Mouse (Mus musculus): Measurements from ENCODE around the gene Cntf.

The Cntf gene

DNA sequence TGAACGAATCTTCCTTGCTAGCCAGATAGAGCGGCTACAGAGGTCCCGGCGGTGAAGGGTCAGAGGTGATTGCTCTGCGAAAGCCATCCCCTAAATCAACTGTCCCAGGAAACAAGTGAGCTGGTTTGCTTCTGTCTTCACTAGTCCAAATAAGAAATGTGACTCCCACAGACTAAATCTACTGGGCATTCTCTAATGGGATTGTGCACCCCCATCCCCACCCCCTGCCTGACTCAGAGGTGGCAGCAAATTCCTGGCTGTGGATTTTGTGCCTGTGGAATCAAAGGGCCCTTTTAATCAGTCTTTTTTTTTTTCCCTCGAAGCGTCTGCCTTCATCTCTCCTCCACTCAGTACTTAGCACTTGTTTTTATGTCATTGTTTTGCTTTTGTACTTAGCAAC lies at the start of gene Cntf:
Gene Cntf (minus strand): TSS at position 325 of the 400 bp plus-strand sequence.
- in situ Hi-C loops (cut with MboI, MseI), result no loop called here

DNA sequence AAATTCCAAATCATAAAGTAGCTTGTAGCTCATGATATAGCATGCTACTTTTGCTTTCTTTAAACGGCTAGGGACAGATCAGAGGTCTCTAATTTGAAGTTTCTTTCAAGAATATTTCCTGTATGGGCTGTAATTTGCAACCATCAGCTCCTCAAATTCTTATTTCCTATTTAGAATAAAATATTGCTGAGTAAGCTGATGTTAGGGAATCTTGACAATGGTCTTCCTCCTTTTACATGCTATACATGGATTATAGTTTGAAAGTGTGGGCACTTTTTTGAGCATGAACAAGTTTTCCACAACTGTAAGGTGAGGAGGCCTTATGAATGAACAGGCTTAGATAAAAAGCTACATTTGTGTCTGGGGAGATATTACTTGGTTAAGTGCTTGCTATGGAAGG lies 48.5 kb upstream of the Cntf start:
- in situ Hi-C loops (cut with MboI, MseI), result loop anchor here (25.0 kb wide), 1 partner anchor 802 kb away; no protein-coding TSS in a partner anchor

DNA sequence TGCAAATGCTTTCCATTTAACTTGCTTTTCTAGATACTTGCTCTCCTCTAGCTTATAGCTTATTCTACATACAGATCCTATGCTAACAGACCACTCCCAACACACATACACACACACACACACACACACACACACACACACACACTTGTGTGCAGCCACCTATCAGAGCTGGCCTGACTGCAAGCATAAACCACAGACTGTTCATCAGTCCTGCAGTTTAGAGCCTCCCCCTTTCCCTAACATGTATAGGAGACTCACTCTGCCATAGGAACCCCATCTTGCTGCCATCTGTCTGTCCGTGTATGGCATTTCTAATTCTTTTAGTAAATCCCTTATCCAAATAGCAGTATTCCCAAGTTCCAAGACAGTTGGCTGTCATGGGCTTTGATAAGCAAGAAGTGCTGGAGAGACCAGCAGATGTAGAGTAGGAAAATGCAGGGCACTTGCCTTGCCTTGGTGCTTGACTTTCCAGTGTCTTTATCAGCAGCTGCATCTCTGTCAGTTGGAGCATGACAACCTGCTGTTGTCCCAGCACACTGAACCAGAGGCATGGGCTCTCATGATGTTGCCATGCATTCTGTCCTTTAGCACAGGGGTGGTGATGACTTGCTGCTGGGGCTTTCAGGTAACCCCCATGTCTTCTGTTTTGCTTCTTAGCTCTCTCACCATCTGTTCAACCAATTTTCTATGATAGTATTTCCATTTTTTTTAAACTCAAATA lies 47.4 kb upstream of the Cntf start:
- in situ Hi-C loops (cut with MboI, MseI), result loop anchor here (25.0 kb wide), 1 partner anchor 801 kb away; no protein-coding TSS in a partner anchor

DNA sequence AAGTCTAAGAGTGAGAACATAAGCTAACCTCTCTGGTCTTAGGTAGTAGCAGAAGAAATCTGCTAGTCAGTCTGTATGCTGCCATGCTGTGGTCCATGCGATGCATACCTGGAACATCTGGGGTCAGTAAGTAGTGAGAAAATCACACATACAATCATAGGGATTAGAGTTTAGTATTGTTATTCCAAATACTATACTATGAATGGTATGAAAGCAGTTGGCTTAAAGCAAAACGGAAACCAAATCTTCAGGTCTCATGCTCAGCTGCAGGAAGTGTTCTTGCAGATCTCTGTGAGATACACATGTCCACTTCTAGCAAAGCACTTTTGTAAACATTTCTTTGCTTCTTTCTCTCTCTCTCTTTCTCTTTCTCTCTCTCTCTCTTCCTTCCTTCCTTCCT lies 40.8 kb upstream of the Cntf start:
- in situ Hi-C loops (cut with MboI, MseI), result loop anchor here (10.0 to 25.0 kb wide), 2 partner anchors 221 to 794 kb away; no protein-coding TSS in a partner anchor

DNA sequence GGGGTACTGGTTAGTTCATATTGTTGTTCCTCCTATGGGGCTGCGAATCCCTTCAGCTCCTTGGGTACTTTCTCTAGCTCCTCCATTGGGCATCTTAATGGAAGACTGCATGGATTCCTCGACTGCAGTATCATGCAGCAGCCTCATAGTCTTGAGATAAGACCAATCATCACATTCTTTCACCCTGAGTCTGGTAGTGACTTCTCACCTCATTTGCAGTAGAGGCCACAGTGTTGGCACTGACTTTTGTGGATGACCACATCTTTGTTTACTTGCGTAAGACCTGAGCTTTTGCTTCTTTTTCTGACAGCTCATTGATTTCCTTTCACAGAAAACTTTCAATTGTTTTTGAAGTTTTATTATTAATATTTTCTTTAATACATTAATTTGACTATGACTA lies 40.3 kb upstream of the Cntf start:
- in situ Hi-C loops (cut with MboI, MseI), result loop anchor here (10.0 to 25.0 kb wide), 2 partner anchors 221 to 793 kb away; no protein-coding TSS in a partner anchor

DNA sequence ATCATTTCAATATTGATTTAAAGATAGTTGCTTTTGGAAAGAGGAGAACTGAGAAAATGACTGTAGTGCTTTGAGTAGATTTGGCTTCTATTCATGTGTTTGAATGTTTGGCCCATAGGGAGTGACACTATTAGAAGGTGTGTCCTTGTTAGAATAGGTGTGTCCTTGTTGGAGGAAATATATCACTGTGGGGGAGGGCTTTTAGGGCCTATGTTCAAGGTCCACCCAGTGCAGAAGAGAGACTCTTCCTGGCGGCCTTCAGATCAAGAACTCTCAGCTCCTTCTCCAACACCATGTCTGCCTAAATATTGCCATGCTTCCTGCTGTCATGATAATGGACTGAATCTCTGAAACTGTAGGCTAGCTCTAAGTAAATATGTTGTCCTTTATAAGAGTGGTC lies 38.8 kb upstream of the Cntf start:
- in situ Hi-C loops (cut with MboI, MseI), result loop anchor here (10.0 to 25.0 kb wide), 2 partner anchors 219 to 792 kb away; no protein-coding TSS in a partner anchor

DNA sequence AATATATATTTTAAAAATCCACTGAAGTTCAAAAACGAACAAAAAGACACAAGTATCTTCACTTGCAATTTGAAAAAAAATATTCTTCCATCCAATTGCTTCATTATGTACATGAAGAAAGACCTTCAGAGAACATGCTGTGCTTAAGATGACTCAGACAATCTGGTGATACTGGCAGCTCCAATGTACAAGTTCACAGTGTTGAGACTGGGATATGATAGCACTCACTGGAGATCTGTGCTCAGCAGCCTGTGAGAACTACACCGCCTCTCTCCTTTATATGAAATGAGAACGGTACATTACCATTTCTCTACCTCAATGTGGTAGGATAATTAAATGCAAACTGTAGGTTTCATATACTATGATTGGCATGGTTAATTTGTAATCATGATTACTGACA lies 37.4 kb upstream of the Cntf start:
- in situ Hi-C loops (cut with MboI, MseI), result loop anchor here (10.0 to 25.0 kb wide), 2 partner anchors 218 to 791 kb away; no protein-coding TSS in a partner anchor

DNA sequence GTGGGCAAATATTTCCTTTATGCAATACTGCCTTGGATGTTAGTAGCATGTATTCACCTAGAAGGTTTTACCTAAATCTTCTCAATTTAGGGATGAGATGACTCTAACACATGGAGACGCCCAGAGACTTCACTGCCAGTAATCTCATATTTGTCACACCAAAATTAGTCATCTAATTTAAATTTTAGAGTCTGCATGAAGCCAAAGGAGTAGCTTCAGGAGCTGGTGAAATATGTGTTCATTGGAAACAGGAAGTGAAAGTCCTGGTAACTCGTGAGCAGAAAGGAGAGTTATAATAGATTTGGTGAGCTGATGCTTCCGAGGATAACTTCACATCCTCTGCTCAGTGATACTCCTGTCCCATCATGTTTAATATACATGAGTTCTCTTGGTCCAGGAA lies 35.6 kb upstream of the Cntf start:
- in situ Hi-C loops (cut with MboI, MseI), result loop anchor here (10.0 to 25.0 kb wide), 2 partner anchors 216 to 789 kb away; no protein-coding TSS in a partner anchor

DNA sequence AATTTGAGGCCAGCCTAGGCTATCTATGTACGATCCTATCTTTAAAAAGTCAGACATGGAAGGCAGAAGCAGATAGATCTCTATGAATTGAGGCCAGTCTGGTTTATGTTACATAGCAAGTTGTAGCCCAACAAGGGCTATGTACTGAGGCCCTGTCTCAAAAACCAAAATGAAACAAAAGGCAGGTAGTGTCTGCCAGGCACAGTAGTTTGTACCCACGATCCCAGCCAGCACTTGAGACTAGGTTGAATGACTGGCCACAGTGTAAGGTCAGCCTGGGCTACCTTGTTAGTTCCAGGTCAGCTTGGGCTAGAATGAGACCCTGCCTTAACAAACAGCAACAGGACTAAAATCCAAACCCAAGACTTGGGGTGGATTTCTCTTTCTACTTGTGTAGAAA lies 35.2 kb upstream of the Cntf start:
- in situ Hi-C loops (cut with MboI, MseI), result loop anchor here (10.0 to 25.0 kb wide), 2 partner anchors 216 to 788 kb away; no protein-coding TSS in a partner anchor

DNA sequence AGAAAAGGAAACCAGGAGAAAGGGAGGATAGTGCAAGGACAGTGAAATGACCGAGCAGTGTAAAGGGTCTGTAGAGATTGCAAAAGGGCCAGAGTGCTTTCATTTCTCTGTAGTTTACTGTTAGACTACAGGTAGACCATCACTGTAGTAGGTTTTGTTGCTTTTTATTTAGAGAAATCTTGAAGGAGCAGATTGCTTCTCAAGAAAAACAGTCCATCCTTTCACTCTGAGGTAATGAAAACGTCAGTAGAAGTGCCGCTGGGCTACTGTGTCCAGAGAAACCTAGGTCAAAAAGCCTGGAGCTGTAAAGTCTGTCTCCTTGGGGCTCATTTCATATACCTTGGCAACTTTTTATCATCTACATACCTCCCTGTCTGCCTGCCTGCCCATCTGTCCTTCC lies 33.6 kb upstream of the Cntf start:
- in situ Hi-C loops (cut with MboI, MseI), result no loop called here

DNA sequence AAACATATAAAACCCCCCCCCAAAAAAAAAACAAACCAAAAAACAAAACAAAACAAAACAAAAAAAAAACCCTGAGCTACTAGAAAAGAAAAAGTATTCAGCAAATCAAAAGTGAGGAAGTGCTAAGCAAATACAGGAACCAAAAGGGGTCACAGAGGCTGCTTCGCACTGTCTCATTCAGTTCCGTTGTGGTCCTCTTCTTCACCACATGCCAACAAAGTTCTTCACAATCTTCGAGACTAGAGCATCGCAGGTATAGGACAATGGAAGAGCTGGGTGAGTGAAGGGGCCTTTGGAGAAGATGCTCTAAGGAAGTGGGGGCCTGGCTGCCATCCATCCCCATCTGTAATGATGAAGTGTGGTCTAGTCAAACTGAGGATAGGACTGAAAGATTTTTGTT lies 33.0 kb upstream of the Cntf start:
- in situ Hi-C loops (cut with MboI, MseI), result no loop called here

DNA sequence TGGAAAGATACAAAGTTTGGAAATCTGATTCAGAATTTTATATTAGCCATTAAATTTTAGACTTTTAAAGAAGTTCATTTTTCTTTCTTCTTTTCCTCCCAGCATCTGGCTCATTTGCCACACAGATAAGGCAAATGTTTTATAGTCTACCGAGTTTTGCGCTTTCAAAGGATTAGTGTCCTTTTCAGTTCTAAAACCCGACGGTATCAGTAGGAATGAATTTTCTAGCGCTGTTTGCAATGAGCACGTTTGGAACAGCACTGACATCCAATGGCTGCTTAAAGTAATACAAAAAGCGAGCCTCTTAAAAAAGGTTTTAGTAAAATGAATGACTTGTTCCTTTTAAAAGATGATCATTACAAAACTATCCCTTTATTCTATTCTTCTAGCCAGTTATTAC lies 31.6 kb upstream of the Cntf start:
- in situ Hi-C loops (cut with MboI, MseI), result no loop called here

DNA sequence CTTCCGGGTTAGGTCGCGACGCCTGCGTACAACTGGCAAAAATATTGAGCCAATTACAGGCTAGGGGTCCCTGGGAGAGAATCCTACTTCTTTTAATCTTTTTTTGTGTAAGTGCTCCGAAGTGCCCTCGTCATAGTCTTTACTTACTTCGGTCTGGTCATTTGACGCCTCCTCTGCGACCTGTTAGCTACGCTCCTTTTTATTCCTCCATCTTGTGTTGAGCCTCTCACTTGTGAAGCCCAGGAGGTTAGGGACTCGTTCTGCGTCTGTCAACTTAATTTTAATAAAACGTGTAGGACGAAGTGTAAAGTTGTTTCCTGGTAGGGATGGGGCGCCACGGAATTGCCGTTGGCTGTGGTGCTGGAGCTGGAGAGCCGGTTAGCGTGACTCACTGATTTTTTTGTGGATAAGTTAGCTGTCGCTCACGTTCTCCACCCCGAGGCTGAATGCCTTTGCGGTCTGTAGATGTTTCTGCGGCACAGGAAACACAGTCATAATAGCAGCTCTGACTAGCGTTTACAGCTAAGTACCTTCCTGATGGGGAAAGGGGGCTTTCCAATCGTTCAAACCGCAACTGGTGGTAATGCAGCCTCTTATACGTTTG lies 31.0 kb upstream of the Cntf start:
- in situ Hi-C loops (cut with MboI, MseI), result no loop called here

DNA sequence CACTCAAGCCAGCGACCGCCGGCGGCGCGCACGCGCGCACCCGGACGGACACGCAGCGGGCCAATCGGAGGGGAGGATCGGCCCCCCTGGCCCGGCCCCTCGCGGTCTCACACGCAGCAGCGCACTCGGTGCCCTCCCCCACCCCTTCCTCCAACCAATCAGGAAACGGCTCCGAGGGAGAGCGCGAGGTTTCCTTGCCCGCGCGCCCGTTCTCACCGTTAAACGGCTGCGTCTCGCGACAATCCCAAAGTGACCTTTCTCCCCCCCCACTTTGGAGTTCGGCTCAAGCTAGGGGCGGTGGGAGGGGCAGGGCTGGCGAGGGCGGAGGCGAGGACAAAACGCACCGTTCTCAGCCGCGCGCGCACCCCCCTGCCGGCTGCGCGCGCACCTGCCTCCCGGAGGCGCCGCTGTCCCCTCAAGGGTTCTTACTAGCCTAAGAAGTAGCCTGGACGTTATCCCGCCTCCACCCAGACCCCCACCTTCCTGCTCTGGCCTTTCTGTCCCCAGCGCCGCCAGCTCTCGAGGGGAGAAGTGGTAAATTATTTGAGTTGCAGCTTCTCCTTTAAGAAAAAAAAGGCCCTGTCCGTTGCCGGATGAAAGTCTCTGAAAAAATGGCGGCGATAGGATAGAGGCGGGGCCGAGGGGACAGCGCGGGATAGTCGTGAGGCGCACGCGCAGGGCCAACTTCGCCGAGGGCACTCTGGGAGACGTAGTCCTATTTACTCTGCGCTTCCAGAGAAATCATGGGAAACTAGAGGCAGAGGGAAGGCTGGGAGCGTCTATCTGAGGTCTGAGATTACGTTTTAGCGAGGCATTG lies 30.3 kb upstream of the Cntf start, which contains the start of the genes Zfp91 and Lpxn:
Gene Zfp91 (minus strand): TSS at position 616 of the 817 bp plus-strand sequence.
Gene Lpxn (plus strand): TSS at position 683 of the 817 bp plus-strand sequence.
- in situ Hi-C loops (cut with MboI, MseI), result no loop called here

DNA sequence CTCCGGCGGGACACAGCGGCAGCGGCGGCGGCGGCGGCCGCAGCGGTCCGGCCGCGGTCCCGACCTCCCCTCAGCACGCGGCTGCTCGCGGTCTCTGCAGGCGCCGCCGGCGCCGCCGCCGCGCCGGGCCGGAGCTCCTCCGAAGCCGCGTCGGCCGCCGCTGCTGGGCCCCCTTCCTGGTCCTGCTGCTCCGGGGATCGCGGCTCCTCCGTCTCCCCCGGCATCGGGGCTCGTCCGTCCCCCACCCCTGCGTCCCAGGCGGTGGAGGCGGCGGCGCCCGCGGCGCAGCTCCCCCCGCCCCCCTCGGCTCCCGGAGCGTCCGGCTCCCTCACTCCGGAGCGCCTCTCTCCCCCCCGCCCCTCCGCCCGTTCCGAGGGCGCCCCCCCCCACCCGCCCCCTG lies 29.7 kb upstream of the Cntf start:
- in situ Hi-C loops (cut with MboI, MseI), result no loop called here

DNA sequence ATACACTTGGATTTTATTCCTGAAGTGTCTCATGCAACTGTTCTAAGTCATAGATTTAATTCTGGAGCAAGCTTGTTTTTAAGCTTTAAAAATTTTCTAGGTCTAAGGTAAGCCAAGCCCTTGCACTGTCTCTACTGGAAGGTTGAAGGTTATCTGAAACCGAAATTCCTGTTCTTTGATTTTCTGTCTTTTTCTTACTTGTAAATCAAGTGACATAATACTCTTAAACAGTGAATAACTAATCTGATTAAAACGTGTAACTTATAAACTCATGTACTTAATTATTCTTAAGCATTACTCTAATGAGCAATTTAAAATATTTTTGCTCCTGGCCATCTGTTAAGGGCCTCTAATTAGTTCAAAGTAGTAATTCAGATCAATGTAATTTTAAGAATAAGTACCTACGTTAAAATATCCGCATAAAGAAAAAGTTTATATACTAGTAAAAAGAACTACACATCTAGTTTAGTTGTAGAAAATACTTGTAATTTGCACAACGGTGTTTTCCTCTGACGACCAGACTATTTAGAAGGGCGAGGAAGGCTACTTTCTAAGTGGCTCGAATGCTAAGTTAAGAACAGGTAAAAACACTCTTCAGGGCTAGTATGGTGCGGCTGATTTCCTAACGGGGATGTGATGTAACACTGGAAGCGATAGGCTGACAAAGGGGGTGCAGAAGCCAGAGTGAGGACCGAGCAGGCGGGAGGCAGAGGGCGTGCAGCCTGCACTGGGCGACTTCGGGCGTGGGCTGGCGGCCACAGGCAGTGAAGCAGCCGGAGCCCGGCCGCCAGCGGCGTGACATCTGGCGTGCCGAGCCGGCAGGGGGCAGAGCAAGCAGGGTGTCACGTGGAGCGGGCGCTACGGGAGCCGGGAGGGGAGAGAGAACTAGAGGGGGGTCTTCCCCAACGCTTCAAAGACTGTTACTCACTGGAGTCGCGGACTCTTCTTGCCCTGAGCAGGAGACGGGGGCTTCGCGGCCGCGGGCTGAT lies 28.9 kb upstream of the Cntf start:
- in situ Hi-C loops (cut with MboI, MseI), result no loop called here

DNA sequence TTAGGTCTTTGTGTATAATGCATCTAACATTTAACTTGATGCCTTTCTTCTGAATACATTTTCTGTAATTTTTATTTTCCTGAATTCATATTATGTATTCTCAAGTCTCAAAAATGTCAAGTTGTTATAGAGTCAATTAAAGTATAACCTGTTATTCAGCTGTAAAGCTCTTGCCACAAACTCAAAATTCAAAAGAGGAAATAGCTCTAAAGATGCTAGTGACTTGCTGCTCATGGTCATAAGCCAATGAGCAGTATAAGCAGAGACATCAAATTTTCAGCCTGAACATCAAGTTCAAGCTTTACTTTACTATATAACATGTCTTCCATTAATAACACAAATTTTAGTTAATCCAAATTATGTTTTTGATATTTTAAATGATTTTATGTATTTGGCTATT lies 26.9 kb upstream of the Cntf start:
- in situ Hi-C loops (cut with MboI, MseI), result no loop called here

DNA sequence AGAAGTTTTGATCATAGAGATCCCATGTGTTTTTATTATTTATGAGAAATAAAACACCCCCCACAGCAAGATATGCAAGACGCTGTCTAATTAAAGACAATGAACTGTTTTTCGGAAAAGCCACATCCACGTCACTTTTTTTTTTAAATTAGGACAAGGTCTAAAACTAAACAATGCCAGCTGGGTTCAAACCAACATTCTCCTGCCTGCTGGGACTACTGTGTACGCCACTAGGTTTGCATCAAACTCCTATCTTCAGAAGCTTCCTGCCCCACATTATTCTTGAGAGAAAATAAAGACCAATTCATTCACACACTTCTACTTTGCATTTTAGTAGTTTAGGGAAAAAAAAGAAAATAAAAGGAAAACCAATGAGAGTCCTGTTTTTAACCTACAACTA lies 22.3 kb upstream of the Cntf start:
- in situ Hi-C loops (cut with MboI, MseI), result no loop called here

DNA sequence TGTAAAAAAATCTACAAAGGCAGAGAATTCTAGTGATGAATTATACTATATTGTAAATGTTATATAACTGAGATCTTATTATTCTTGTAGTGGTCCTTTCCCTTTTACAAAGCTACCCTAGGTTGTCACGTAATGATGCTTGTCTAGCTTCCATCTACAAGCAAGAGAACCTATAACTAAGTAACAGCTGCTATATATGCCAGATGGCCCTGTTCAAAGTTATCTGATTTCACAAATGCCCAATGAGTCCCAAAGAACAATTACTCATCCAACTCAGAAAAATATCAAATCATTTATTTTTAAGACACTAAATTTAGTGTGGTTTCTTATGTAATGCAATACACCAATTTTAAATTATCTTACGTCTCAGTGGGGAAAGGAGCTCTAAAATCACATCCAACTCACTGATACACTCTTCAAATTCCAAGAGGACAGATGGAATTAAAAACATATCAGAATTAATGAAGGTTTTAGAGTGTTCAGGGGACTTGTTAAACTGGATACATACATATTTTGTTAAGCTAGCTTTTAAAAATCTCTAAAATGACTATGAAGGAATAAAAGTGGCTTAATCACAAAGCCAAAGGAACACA lies 21.5 kb upstream of the Cntf start:
- in situ Hi-C loops (cut with MboI, MseI), result no loop called here

DNA sequence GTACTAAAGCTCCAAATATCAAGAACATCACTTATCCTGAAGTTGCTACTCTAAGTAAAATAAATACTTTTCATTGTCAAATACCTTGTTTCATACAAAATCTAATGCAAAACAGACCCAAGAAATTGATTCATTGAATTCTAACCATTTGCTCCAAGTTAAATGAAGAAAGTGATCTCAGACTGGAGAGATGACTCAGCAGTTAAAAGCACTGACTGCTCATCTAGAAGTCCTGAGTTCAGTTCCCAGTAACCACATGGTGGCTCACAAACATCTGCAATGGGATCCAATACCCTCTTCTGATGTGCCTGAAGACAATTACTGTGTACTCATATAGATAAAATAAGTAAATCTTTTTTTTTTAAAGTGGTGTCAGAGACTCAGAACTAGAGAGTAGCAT lies 15.0 kb upstream of the Cntf start:
- in situ Hi-C loops (cut with MboI, MseI), result no loop called here

Measured in T-helper 1 cell (primary cell).